Mouse (Mus musculus) kidney, adult 2 months (tissue): ENCODE data around the gene Susd6. TPM values are rescaled to one million over a fixed set of nuclear protein-coding genes. Genes with fewer than 3 reads are reported as not detected.

Source experiments
- DNase-seq: peaks from one replicate; pipeline ENCODE4 v3.0.0; 2021
- H3K27ac ChIP-seq: fragments of 200-500 bp; 2 replicates; pipeline ENCODE4 v1.5.1; 2012; ENCODE audit warnings: low read depth, low read length, control low read depth, inconsistent platforms; ENCODE audit not compliant: insufficient read depth
- H3K27me3 ChIP-seq: fragments of 200-500 bp; replicated peaks from 2 replicates; pipeline ENCODE4 v1.6.1; 2012; ENCODE audit warnings: mild to moderate bottlenecking, moderate library complexity, low read length, inconsistent platforms; ENCODE audit not compliant: control insufficient read depth, insufficient read depth
- H3K36me3 ChIP-seq: fragments of 200-500 bp; 2 replicates; pipeline ENCODE4 v1.6.1; 2012; ENCODE audit warnings: mild to moderate bottlenecking, moderate library complexity, low read length, inconsistent platforms; ENCODE audit not compliant: control insufficient read depth, insufficient read depth
- H3K4me1 ChIP-seq: fragments of 200-500 bp; 2 replicates; pipeline ENCODE4 v1.6.1; 2011; ENCODE audit warnings: low read length; ENCODE audit not compliant: control insufficient read depth, insufficient read depth
- H3K4me3 ChIP-seq: fragments of 200-500 bp; 2 replicates; pipeline ENCODE4 v1.5.1; 2011; ENCODE audit warnings: mild to moderate bottlenecking, low read depth, low read length, control low read depth; ENCODE audit not compliant: insufficient read depth
- CTCF ChIP-seq: fragments of 200-500 bp; conservative IDR thresholded peaks from 2 replicates; pipeline ENCODE4 v1.5.1; 2011; ENCODE audit warnings: low read depth, mild to moderate bottlenecking, control low read depth, low read length, moderate library complexity, mixed read lengths; ENCODE audit not compliant: insufficient read depth, insufficient read length
- POLR2A ChIP-seq: fragments of 200-500 bp; IDR thresholded peaks from one replicate; pipeline ENCODE4 v1.6.1; 2011; ENCODE audit warnings: low read depth, low read length, control low read depth
- WGBS: fragments of 180-500 bp; shearing (Covaris S2); methylation state at CpG from one replicate; pipeline ENCODE4 v1.1.7; 2018; 5-methylcytosine and 5-hydroxymethylcytosine counted together
- polyA plus RNA-seq: library from polyadenylated mRNA; depleted of rRNA; stranded (reverse); fragments of >200 nt; gene quantifications from 2 replicates; pipeline ENCODE4 v1.2.3, GENCODE M21; 2012

Susd6 gene
- polyA plus RNA-seq, 1 experiment, result 65.5 TPM

GRCm38 (mm10) chr12:80885301-80886288 lies 95.3 kb downstream of the Susd6 start:
- TF ChIP-seq POLR2A, result no peak
- TF ChIP-seq CTCF, result no peak
- Histone ChIP-seq H3K4me3 (no peak overlapping the region), H3K36me3 (no peaks in the 10 kb centered on the region), H3K27ac (no peak overlapping the region), H3K27me3 (no peaks in the 10 kb centered on the region), H3K4me1 (peaks cover 8% of the 10 kb centered on the region; the same call in 1 of the 2 replicates)
- WGBS, result 47% methylated on average over 15 of the region's 15 CpGs
- DNase-seq, result peak; percentile 79

GRCm38 (mm10) chr12:80887036-80887435 lies 96.7 kb downstream of the Susd6 start:
- 26% methylated on average over 2 of the region's 2 CpGs for WGBS
- Histone ChIP-seq H3K27ac (no peak overlapping the region), H3K4me1 (peaks cover 8% of the 10 kb centered on the region; the same call in 1 of the 2 replicates), H3K27me3 (no peaks in the 10 kb centered on the region), H3K4me3 (no peak overlapping the region), H3K36me3 (no peaks in the 10 kb centered on the region)
- peak; percentile 44 for DNase-seq
- TF ChIP-seq CTCF (no peak), POLR2A (no peak)

- DNase-seq, result no peak
- peaks cover 8% of the 10 kb centered on the region; the same call in 1 of the 2 replicates for H3K4me1 ChIP-seq
- no peaks in the 10 kb centered on the region for H3K27me3 ChIP-seq
- 93% methylated on average over 3 of the region's 3 CpGs for WGBS
- H3K27ac ChIP-seq, result no peak overlapping the region
- H3K36me3 ChIP-seq, result no peaks in the 10 kb centered on the region
- H3K4me3 ChIP-seq, result no peak overlapping the region
- TF ChIP-seq POLR2A (no peak), CTCF (no peak)
Observed at GRCm38 (mm10) chr12:80889331-80889730, 99.0 kb downstream of the Susd6 start.

- H3K4me3 ChIP-seq, result no peak overlapping the region
- no peak overlapping the region for H3K27ac ChIP-seq
- 89% methylated on average over 2 of the region's 2 CpGs for WGBS
- H3K4me1 ChIP-seq, result peaks cover 8% of the 10 kb centered on the region; the same call in 1 of the 2 replicates
- DNase-seq, result no peak
- H3K36me3 ChIP-seq, result no peaks in the 10 kb centered on the region
- TF ChIP-seq POLR2A, result no peak
- TF ChIP-seq CTCF, result no peak
- no peaks in the 10 kb centered on the region for H3K27me3 ChIP-seq
Observed at GRCm38 (mm10) chr12:80891074-80891473, 100.8 kb downstream of the Susd6 start.

- no peak for DNase-seq
- no peaks in the 10 kb centered on the region for H3K36me3 ChIP-seq
- H3K4me3 ChIP-seq, result no peak overlapping the region
- H3K4me1 ChIP-seq, result no peaks in the 10 kb centered on the region
- no peak overlapping the region for H3K27ac ChIP-seq
- WGBS, result 93% methylated on average over 18 of the region's 18 CpGs
- H3K27me3 ChIP-seq, result no peaks in the 10 kb centered on the region
- TF ChIP-seq CTCF (no peak), POLR2A (no peak)
Observed at GRCm38 (mm10) chr12:80893720-80894494, 103.6 kb downstream of the Susd6 start.

- Histone ChIP-seq H3K27me3 (no peaks in the 10 kb centered on the region), H3K4me3 (no peak overlapping the region), H3K4me1 (no peaks in the 10 kb centered on the region), H3K36me3 (no peaks in the 10 kb centered on the region), H3K27ac (no peak overlapping the region)
- no peak for TF ChIP-seq POLR2A
- TF ChIP-seq CTCF, result peak; percentile 100; the same call in 1 of the 2 replicates
- 15% methylated on average over 19 of the region's 19 CpGs for WGBS
- DNase-seq, result peak; percentile 79
Observed at GRCm38 (mm10) chr12:80894973-80895570, 104.8 kb downstream of the Susd6 start.
